18 mouse cellular contexts compared by ENCODE assay signal in genomic region chr6:101777864-101778263, GRCm38 (mm10).
DNase-seq lines count a peak whose midpoint lies in the region; ATAC-seq and TF ChIP-seq lines count a peak whose summit lies in the region.
"Had no signal": no experiment of that assay in that cellular context is flagged by ENCODE, and none has a peak within 500 bp of the region (broad histone marks: within the 10 kb centered on the region; RNA-seq: fewer than 3 reads in every experiment).

No protein-coding gene starts in this region.

- intact Hi-C loops in left cerebral cortex, adult 2 months (cut with DNase I) = loop anchor here (5.0 kb wide), 1 partner anchor 34 kb away; no protein-coding TSS in a partner anchor
- intact Hi-C loops in left cerebral cortex, postnatal 10 days (cut with DNase I) = no loop called here
- intact Hi-C loops in left cerebral cortex, postnatal 25 days (cut with DNase I) = no loop called here

- DNase-seq in left cerebral cortex, adult 2 months (ENCODE audit: extremely low spot score in 1 of 2, low spot score in 2 of 2) = no peak
- DNase-seq in left cerebral cortex, postnatal 10 days (ENCODE audit: extremely low spot score in 1 of 2, low spot score in 2 of 2) = no peak
- DNase-seq in 416B (ENCODE audit: low read depth) (peak; percentile 39), ZHBTc4 (ENCODE audit: low read depth, low spot score) (peak; percentile 90)
- DNase-seq in left cerebral cortex, postnatal 25 days (ENCODE audit: low spot score in 2 of 2) = no peak
- DNase-seq: adrenal gland, adult 2 months; cerebellum, adult 9-10 months; heart, postnatal 10 days; kidney, postnatal 25 days; liver, embryonic 13.5 days; lung, postnatal 36 days; midbrain, embryonic 14.5 days; thymus, postnatal 25 days had no signal

- H3K4me3 ChIP-seq in left cerebral cortex, adult 2 months = no peak overlapping the region
- H3K4me3 ChIP-seq in E14TG2a.4 (replicated peaks; ENCODE audit: low read length) = no peak overlapping the region
- no peak overlapping the region for H3K4me3 ChIP-seq in heart, embryonic 11.5 days (ENCODE audit: low read depth, low read length)
- H3K4me3 ChIP-seq: erythroblast, embryonic 14.5 days; liver, embryonic 13.5 days; stomach, embryonic 15.5 days had no signal

- H3K36me3 ChIP-seq in E14TG2a.4 (ENCODE audit: insufficient read depth, low read length) = no peaks in the 10 kb centered on the region
- H3K36me3 ChIP-seq in heart, embryonic 11.5 days (ENCODE audit: control insufficient read depth, insufficient read depth, low read length) = no peaks in the 10 kb centered on the region
- H3K36me3 ChIP-seq: liver, embryonic 13.5 days; stomach, embryonic 15.5 days had no signal

- WGBS in heart, embryonic 11.5 days (ENCODE audit: insufficient replicate concordance) = 85% methylated on average over 3 of the region's 3 CpGs

- no peaks in the 10 kb centered on the region for H3K27me3 ChIP-seq in E14TG2a.4 (ENCODE audit: insufficient read depth, low read length)
- no peaks in the 10 kb centered on the region for H3K27me3 ChIP-seq in heart, embryonic 11.5 days (ENCODE audit: control insufficient read depth, insufficient read depth, low read length)
- H3K27me3 ChIP-seq: liver, embryonic 13.5 days; stomach, embryonic 15.5 days had no signal

- no peaks in the 10 kb centered on the region for H3K9me3 ChIP-seq in E14TG2a.4 (ENCODE audit: low read length)
- no peaks in the 10 kb centered on the region for H3K9me3 ChIP-seq in heart, embryonic 11.5 days (replicated peaks; ENCODE audit: control insufficient read depth, low read length)
- H3K9me3 ChIP-seq: liver, embryonic 13.5 days; stomach, embryonic 15.5 days had no signal

- no peak overlapping the region for H3K9ac ChIP-seq in heart, embryonic 11.5 days (ENCODE audit: low read depth, low read length)
- H3K9ac ChIP-seq: liver, embryonic 13.5 days; stomach, embryonic 15.5 days had no signal

- no peaks in the 10 kb centered on the region for H3K4me1 ChIP-seq in E14TG2a.4 (replicated peaks; ENCODE audit: low read depth, low read length)
- no peaks in the 10 kb centered on the region for H3K4me1 ChIP-seq in heart, embryonic 11.5 days (ENCODE audit: control insufficient read depth, insufficient read depth, low read length)
- H3K4me1 ChIP-seq: liver, embryonic 13.5 days; stomach, embryonic 15.5 days had no signal

- H3K27ac ChIP-seq in left cerebral cortex, adult 2 months = no peak overlapping the region
- H3K27ac ChIP-seq in heart, embryonic 11.5 days (ENCODE audit: low read depth, low read length) = no peak overlapping the region
- H3K27ac ChIP-seq: liver, embryonic 13.5 days; stomach, embryonic 15.5 days had no signal

- peak; percentile 26 for TF ChIP-seq CTCF in left cerebral cortex, adult 2 months (IDR thresholded peaks at IDR 0.05)
- TF ChIP-seq CTCF in E14TG2a.4 (conservative IDR thresholded peaks at IDR 0.05; ENCODE audit: low read length) = peak; percentile 91

- H3K4me2 ChIP-seq in heart, embryonic 11.5 days = no peak overlapping the region
- H3K4me2 ChIP-seq: liver, embryonic 13.5 days; stomach, embryonic 15.5 days had no signal

- ATAC-seq in heart, embryonic 11.5 days (replicated peaks; ENCODE audit: insufficient number of reproducible peaks, low FRiP score, low TSS enrichment) = no peak
- ATAC-seq: inflammation-experienced regulatory T-cells, adult 6 months had no signal

Comparison
In these comparisons a context has a peak if more than half of its experiments do, and no peak if none do; other contexts are left out.
1. DNase-seq: peak in 416B (single experiment) and ZHBTc4 (single experiment); none in left cerebral cortex, adult 2 months (0 of 2), left cerebral cortex, postnatal 10 days (0 of 2) and left cerebral cortex, postnatal 25 days (0 of 2).